Mouse (Mus musculus): ENCODE data around the gene Nxpe3. TPM values are rescaled to one million over a fixed set of nuclear protein-coding genes. Genes with fewer than 3 reads are reported as not detected.

The Nxpe3 gene
- under 1 TPM; 0.27 to 0.70 (median 0.38) TPM for total RNA-seq (2022)

DNA sequence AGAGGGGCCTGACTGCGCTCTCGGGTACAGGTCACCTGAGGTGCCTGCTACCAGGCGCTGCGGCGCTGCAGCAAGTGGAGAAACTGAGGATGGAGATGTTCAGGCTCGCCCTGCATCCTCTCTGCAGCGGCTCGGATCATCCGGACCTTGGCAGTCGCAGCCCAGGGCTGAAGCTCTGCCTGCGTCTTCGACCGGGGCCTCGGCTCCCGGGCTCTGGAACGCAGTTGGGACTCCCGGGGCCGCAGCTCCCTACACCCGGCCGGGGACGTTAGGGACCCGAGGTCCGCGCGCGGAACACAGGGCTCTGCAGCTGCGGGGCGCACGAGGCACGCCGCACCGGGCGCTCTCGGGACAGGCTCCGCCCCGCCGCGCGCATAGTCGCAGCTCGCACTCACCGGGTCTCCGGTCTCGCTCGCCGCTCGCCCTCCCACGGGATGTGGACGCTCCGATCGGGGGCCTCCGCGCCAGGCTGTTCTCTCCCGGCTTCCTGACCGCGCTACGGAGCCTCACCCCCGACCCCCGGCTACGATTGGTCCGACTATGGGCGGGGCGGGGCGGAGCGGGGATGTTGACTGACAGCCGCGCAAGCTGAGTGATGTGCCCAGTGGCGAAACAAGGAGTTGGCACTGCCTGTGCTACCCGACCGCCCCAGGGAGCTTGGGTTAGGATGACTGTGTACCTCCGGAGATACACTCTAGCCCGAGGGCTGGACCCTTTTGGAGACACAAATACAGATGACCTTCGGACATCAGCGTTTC is at the start of gene Nxpe3:
Gene Nxpe3, minus strand, starts transcription at position 393 of the 758 bp plus-strand sequence.
- peak; percentile 75 to 78 for DNase-seq (ENCODE audit: low spot score in 2 of 2)

DNA sequence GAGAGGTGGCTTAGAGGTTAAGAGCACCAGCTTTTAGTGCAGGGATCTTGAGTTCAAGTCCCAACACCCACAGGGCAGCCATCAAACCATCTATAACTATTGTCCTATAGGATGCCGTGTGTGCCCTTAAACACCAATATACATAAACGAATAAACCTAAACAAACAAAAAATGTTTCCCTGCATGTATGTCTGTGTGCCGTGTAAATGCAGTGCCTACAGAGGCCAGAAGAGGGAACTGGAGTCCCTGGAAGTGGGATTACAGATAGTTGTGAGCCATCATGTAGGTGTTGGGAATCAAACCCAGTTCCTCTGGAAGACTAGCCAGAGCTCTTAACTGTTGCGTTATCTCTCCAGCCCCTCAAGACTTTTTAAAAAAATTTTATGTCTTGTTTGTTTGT is 45.7 kb upstream of the Nxpe3 start:
- DNase-seq (ENCODE audit: low spot score in 2 of 2), result no peak

DNA sequence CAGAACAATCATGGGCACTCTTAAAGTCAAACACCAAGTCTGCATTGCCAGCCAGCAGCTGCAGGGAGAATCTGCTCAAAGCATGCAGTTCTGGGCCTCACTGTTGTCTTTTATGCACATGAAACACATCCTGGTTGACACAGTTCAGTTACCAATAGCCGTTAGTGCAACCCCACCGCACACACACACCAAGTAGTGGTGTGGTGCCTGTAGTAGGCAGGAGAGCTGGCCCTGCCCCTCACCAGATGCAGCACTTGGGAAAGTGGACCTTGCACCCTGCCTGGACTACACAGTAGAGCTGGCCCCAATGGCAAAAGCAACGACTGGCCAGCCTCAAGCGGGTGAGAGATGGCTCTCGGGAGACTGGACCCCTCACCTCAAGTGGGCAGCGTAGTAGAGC is 44.6 kb upstream of the Nxpe3 start:
- no peak for DNase-seq (ENCODE audit: low spot score in 2 of 2)

DNA sequence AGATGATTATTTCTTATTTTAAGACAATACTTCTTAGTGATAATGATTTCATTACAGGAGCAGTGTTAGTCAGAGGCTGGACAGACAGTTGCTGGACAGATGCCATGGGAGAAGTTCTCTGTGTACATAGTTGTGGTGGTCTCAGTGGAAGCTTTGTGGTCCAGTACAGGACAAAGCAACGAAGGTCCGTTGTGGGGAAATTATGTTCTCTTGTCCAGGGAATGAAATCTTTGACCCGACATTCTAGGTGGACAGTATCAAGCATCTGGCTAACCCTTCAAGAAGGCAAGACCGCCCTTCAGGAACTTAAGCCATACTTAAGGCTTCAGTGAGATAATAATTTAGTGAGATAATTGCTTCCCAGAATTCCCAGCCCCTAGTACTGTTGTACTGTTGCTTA is 43.7 kb upstream of the Nxpe3 start:
- DNase-seq (ENCODE audit: low spot score in 2 of 2), result no peak

DNA sequence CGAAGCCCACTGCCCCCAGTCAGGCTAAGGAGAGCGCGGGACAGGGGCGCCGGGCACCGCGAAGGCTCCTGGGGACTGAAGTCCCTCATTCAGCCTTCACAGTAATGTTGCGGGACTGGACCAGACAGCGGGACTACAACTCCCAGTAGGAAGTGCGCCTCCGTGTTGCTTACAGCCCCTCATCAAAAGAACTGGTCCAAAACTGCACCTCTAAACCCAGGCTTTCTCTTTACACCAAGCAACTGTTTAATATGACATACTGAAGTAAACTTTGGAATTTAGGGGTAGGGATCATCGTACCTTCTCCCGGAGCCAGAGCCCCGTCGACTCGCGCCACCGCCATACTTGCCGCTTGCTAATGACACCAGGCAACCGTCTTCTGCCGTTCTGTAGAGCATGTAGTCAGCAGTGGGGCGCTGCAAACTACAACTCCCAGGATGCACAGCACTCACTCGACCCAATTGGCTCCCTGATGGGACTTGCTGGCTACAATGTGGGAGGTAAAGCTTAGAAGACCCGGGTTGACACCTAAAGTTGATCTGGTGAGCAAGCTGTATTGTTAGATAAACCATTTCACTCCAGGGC is 39.5 kb upstream of the Nxpe3 start, which contains the start of gene Cep97:
Gene Cep97, minus strand, starts transcription at position 403 of the 585 bp plus-strand sequence.
- DNase-seq (ENCODE audit: low spot score in 2 of 2), result peak; percentile 84 to 85

DNA sequence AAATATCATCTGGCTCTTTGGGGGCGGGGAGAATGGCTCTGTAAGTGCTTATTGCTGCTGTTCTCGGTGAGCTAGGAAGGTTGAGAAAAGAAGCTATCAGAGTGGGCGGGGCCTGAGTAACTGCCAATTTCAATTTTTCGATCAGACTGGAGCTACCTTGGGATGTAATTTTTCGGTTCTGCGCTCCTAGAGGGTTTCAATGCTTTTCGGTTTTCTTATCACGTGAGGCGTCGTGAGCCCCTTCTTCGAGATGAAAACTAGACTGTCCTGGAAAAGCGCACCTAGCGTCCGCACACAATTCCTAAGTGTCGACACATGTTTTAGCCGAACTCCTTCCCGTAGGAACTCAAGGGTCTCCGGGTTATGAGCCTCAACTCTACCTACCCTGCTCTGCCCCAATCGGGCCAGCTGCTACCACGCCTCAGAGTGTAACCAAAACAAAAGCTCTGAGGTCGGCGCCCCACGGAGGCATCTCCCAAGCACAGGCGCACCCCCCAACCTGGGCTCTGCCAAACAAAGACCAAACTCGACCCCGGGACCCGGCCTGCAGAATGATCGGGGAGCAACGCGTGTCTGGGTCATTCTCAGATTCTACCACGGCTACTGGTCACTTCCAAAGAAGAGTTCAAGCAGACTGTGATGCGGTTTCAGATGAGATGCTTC is 38.7 kb upstream of the Nxpe3 start:
- DNase-seq (ENCODE audit: low spot score in 2 of 2), result peak; percentile 8 to 13

DNA sequence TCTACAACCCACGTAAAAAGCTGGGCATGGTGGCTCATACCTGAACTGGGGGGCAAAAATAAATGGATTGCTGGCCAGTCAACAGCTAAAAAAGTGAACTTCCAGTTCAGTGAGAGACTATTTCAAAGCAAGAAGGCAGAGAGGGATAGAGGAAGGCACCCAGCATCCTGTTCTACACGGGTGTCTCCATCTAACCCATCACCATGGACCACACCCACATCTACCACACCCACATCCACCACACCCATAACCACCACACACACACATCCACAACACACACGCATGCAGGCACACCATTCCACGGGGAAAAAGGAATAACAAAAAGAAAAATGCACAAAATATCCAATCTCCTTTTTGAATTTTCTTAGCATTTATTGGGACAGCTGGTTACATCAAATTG is 28.9 kb upstream of the Nxpe3 start:
- DNase-seq (ENCODE audit: low spot score in 2 of 2), result no peak

DNA sequence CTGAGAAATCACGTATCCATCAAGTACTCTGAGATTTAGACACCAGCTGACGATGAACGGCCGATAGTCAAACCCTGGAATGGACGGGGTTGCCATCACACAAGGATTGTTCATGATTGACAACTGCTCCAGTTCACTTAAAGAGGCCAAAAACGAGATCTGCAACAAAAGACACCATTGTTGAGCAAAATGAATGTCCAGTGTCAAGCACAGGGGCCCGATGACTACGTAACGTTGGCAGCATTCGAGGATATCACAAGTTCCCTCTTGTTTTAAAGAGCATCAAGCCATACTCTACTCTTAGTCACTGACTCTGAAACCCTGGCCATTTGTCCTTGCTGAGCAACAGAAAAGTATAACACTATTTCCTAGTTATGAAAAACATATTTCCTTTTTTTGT is 27.0 kb upstream of the Nxpe3 start:
- no peak for DNase-seq (ENCODE audit: low spot score in 2 of 2)

DNA sequence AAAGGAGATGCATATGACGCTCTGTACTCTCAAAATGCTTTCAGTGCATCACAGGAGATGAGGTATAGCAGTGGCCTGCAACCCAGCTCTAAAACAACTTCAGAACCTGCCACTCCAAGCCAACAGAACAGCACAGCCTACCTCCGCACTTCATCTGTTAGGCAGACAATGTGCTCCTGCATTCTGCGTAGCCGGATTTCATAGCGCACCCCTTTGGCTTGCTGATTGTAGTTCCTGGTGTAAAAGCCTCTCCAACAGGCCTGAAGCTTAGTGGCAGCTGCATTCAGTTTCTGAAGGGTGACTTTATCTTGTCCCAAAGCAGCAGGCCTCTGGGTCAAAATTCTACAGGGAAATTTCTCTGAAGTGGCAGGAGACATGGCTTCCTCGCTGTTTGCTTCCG is 19.6 kb upstream of the Nxpe3 start:
- no peak for DNase-seq (ENCODE audit: low spot score in 2 of 2)

DNA sequence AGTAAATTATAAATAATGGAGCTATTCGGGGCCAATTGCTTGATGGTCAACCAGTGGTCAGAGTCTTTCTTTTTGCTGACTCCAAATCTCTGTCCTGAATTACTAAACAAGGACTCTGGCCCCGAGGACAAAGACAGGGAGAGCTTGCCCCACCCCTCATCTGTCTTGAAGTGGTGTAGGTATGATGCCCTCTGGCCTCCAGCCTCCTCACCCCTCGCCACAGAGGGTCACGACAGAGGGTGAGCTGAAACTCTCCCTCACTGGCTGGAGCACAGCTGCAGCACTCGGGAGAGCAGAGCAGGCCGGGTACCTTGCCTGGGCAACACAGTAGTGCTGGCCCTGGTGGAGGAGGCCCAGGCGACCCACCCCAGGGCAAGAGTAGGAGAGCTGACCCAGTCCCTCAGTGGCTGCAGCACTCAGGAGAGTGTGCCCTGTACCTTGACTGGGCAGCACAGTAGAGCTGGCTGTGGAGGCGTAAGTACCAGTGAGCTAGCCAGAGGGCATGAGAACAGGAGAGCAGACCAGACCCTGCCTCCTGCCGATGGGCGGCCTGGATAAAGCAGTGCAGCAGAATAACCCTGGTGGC is 15.2 kb upstream of the Nxpe3 start:
- DNase-seq (ENCODE audit: low spot score in 2 of 2), result no peak

DNA sequence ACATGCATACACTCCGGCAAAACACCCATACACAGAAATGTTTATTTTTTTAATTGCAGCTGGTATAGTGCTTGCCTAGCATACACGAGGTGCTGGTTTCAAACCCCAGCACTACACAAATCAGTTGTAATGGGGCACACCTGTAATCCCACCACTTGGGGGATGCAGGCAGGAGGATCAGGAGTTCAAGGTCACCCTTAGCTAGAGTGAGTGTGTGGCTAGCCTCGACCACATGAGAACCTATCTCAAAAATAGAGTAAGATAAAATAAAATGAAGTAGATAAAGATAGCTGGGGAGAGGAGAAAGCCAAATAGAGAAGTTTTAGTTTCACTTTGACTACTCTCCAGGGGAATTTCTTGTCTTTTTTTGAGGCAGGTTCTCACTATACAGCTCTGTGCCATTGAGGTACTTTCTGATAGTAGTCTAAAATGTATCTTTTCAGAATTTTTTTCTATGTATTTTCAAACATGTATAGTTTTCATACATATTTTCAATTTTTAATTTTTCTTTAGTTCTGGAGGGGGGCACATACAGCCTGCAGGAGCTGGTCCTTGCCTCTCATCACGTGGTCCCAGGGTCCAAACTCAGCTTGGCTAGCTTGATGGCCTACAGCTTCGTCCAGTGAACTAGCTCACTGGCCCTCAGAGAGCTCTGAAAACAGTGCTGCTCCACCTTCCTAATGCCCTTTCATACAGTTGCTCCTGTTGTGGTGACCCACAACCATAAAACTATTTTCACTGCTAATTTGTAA is 12.0 kb upstream of the Nxpe3 start:
- no peak for DNase-seq (ENCODE audit: low spot score in 2 of 2)

DNA sequence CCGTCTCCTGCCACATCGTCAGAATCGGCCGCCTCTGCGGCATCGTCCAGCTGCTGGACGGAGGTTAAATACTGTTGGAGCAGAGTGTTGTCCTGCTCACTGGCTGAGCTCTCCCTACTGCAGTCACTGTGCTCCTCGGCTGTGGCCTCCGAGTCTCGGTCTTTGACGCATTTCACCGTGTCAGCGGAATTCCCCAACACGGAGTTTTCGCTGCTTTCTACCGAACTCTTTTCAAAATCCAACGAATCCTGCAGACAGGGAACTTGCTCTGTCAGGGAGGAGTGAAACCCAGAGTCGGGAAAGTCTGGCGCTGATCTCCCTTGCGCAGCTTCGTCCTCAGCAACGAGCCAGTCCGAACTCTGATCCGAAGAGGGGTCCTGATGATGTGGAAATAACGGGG is 10.3 kb upstream of the Nxpe3 start:
- no peak for DNase-seq (ENCODE audit: low spot score in 2 of 2)

DNA sequence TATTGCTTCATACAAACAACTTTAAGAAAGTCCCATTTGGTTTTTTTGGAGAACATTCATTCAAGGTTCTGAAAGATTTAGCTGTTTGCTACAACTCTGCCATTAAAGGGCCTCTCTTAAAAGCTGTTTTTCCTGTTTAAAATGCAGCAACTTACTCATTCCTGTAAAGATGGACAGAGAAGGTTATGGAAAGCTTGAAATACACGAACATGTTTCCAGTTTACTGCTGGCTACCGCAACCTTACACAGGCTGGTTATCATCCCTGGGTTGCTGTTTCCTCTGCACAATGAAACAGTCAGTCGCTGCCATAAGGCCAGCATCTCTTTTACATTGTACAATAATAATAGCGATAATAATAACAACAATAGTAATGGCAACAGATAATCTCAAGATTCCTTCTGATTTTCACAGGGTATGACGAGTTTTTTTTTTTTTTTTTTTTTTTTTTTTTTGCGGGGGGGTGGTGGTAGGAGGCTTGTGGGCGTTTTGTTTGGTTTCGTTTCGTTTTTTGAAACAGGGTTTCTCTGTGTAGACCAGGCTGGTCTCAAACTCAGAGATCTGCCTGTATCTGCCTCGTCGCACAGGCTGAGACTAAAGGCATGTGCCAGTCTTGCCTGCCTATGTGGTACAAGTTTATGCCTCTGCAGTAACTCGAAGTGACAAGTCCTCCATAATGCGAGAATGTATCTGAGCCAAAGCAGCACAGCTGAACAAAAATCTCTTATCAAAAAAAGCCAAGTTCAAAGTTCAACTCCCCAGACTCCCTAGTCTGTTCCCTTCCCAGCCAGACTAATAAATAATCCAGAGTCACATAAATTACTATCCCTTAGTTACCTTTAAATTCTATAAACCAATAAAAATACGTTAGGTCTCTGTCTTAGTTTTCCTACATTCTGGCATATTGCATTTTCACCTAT is 7.0 kb upstream of the Nxpe3 start:
- DNase-seq (ENCODE audit: low spot score in 2 of 2), result no peak

DNA sequence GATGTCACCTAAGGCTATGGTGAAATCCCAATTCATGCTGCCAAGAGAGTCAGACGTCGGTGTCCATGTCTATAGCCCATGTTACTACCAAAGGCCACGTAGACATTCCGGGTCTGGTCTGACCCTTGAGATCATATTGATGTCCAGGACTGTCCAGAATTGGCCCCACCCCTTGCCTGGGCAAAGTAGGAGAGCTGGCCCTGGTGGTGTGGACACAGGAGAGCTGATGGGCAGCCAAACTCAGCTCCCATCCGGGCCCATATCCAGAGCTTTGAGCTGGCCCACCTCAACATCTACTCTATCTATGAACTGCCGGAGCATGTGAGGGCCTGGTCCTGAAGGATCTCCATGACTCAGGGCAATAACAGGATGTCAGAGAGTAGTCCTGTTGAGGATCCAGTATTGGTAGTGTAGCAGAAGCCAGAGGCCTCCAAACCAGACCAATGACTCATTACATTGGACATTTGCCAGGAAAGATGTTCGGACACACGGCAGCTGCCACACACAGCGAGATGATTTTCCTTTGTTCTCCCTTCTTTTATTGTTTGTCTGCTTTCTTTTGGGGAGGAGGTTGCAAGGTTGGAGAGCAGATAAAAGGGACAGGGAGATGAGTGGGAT is 3.4 kb upstream of the Nxpe3 start:
- no peak for DNase-seq (ENCODE audit: low spot score in 2 of 2)

DNA sequence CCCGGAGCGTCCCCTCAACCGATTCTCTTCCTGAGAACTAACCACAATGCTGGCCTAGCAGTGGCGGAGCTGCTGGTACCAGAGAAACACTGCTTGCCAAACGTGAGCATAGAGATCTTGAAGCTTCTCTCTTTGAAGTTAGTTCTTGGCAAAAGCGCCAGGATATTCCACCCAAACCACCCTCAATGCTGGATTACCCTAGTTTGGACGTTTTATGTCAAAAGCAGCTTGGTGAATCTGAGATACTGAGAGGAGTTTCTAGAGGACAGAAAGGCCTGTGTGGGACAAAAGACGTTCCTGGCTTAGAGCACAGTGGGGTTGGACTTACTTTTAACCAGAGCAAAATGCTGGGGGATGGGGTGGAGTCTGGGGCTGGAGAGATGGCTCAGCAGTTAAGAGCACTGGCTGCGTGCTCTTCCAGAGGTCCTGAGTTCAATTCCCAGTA is 588 bp upstream of the Nxpe3 start:
- DNase-seq (ENCODE audit: low spot score in 2 of 2), result no peak

DNA sequence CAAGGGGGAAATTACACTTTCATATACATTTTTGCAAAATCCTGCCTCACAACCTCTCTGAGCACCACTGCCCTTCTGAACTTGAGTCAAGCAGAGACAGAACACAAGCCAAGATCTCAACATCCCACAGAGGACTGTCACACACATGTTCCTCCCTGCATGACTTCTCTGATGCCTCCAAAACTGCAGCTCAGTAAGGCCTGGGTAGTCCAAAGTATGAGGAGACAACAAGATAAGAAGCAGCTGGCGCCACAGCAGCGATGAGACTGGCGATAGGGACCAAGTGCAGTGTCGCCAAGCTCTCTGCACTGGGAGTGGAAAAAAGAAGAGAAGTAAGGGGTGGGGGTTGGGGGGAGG is 571 bp downstream of the Nxpe3 start:
- DNase-seq (ENCODE audit: low spot score in 2 of 2), result no peak

DNA sequence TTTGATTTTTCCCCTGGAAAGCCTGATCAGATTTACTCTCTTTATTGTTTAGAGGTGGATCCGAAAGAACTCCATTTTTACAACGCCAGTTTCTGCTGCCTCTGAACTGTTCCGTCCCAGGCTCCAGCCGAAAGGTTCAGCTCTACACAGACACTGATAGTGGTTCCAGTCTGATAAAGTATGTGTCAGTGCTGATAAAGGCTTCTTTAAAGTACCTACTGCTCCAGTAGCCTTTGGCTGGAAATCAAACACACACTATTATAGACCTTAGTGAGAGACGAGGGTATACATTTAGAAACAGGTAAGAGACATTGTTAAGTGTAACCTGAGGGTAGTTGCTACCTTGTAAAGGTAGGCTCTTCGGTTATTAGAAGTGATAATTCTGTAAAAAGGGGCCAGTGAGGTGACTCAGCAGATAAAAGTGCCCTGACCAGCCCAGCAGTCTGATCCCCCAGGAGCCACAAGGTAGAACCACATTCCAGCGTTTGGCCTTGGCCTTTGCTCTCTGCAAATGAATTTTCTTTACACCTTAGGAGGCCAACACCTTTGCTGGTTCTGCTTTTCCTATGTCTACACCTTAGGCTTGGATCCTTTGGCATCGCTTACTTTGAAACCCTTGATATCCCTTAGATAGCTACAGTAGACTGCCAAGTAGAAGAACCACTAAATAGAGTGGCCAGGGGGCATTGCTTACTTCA is 1.5 kb downstream of the Nxpe3 start:
- DNase-seq (ENCODE audit: low spot score in 2 of 2), result no peak

DNA sequence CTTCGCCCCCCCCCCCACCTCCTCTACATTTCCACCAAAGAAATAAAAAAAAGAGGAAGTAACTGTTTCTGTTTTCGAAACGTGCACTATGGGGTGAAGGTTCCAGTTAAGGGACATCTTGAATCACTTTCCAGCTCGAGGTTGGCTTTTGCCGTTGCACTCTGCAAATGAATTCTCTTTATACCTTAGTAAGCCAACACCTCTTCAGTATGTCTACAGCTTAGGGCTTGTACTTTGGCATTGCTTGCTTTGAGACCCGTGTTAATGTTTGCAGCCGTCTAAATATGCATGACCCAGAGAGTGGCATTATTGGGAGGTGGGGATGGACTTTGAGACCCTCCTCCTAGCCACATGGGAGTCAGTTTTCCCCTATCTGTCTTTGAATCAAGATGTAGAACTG is 2.6 kb downstream of the Nxpe3 start:
- no peak for DNase-seq (ENCODE audit: low spot score in 2 of 2)

DNA sequence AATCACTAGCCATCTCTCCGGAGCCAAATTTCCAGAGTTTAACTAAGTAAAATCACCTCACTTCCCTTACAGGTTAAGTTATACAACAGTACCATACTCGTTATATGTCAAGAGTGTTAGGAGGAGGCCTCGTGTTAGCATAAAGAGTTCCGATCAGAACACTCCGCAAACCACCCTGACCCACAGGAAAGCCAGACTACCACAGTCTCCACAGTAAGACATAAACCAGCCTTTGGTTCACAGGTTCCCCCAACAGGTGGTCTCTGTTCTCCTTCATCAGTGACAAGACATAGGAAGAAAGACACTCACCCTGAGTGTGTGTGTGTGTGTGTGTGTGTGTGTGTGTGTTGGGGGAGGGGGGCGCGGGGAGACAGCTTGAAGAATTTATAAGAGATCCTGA is 3.7 kb downstream of the Nxpe3 start:
- DNase-seq (ENCODE audit: low spot score in 2 of 2), result no peak
